Mouse (Mus musculus) brain, adult 2 months (tissue): ENCODE measurements at regions not wholly inside any gene's neighbourhood (a gene's known extent, or its start where the extent isn't known, plus 50 kb on each side); places are given as distances from the start of the nearest gene placed in this dataset.

Experiments used
- DNase-seq: peaks from one replicate; pipeline ENCODE4 v3.0.0; 2011; ENCODE audit warnings: low read depth, low spot score

- no peak for DNase-seq
Measured at GRCm38 (mm10) chr5:101146345-101146744, 300.8 kb downstream of the Gpat3 start.

- no peak for DNase-seq
Measured at GRCm38 (mm10) chr5:101124941-101125453, 279.5 kb downstream of the Gpat3 start.

GRCm38 (mm10) chr5:101122914-101123313 lies 277.4 kb downstream of the Gpat3 start:
- no peak for DNase-seq

- DNase-seq: peak; percentile 7
Measured at GRCm38 (mm10) chr5:101120509-101121201, 275.1 kb downstream of the Gpat3 start.

GRCm38 (mm10) chr5:101112151-101112769 lies 266.7 kb downstream of the Gpat3 start:
- DNase-seq: no peak

- no peak for DNase-seq
Measured at GRCm38 (mm10) chr5:101111619-101112018, 266.1 kb downstream of the Gpat3 start.

- DNase-seq: no peak
Measured at GRCm38 (mm10) chr5:101100975-101101699, 255.6 kb downstream of the Gpat3 start.

- peak; percentile 33 for DNase-seq
Measured at GRCm38 (mm10) chr5:101091027-101091598, 245.6 kb downstream of the Gpat3 start.

GRCm38 (mm10) chr5:101090415-101091026 lies 245.0 kb downstream of the Gpat3 start:
- DNase-seq: no peak

GRCm38 (mm10) chr5:101085199-101085598 lies 239.7 kb downstream of the Gpat3 start:
- no peak for DNase-seq

GRCm38 (mm10) chr5:101082611-101083010 lies 237.1 kb downstream of the Gpat3 start:
- DNase-seq: peak; percentile 17

- peak; percentile 22 for DNase-seq
Measured at GRCm38 (mm10) chr5:101064308-101064707, 218.8 kb downstream of the Gpat3 start.

- DNase-seq: peak; percentile 35
Measured at GRCm38 (mm10) chr5:101063254-101063653, 217.7 kb downstream of the Gpat3 start.

- DNase-seq: peak; percentile 75
Measured at GRCm38 (mm10) chr5:101051591-101051990, 206.1 kb downstream of the Gpat3 start.

GRCm38 (mm10) chr5:101040488-101040887 lies 195.0 kb downstream of the Gpat3 start:
- DNase-seq: peak; percentile 57

GRCm38 (mm10) chr5:101032968-101033367 lies 187.5 kb downstream of the Gpat3 start:
- no peak for DNase-seq

GRCm38 (mm10) chr5:101032147-101032900 lies 186.8 kb downstream of the Gpat3 start:
- DNase-seq: peak; percentile 16

- no peak for DNase-seq
Measured at GRCm38 (mm10) chr5:101024796-101025195, 179.3 kb downstream of the Gpat3 start.

GRCm38 (mm10) chr5:101023784-101024183 lies 178.3 kb downstream of the Gpat3 start:
- peak; percentile 66 for DNase-seq

GRCm38 (mm10) chr5:101020784-101021183 lies 175.3 kb downstream of the Gpat3 start:
- DNase-seq: peak; percentile 81

- DNase-seq: no peak
Measured at GRCm38 (mm10) chr5:101013844-101014243, 168.3 kb downstream of the Gpat3 start.
